Mouse (Mus musculus) forebrain, embryonic 11.5 days (tissue): Measurements from ENCODE around the gene Sobp. TPM values are rescaled to one million over a fixed set of nuclear protein-coding genes. Genes with fewer than 3 reads are reported as not detected.

Experiments
- ATAC-seq: fragments of 200-750 bp; cut with Nextera tagmentation; replicated peaks from 2 replicates; pipeline ENCODE4 v1.8.0; 2017; ENCODE audit warnings: moderate TSS enrichment; ENCODE audit not compliant: low FRiP score
- DNase-seq: peaks from one replicate; pipeline ENCODE4 v3.0.0-alpha.2; 2017; ENCODE audit warnings: low spot score
- H3K27ac ChIP-seq: fragments of 300-500 bp; sonication (generic); 2 replicates; pipeline ENCODE4 v1.5.1; 2014; ENCODE audit warnings: low read depth, low read length
- H3K27me3 ChIP-seq: fragments of 300-500 bp; sonication (generic); 2 replicates; pipeline ENCODE4 v1.6.1; 2014; ENCODE audit warnings: mild to moderate bottlenecking, low read length, mixed read lengths; ENCODE audit not compliant: control insufficient read depth, insufficient read depth
- H3K36me3 ChIP-seq: fragments of 300-500 bp; sonication (generic); 2 replicates; pipeline ENCODE4 v1.6.1; 2014; ENCODE audit warnings: mild to moderate bottlenecking, low read length, moderate library complexity, mixed read lengths; ENCODE audit not compliant: control insufficient read depth, insufficient read depth
- H3K4me1 ChIP-seq: fragments of 300-500 bp; sonication (generic); replicated peaks from 2 replicates; pipeline ENCODE4 v1.6.1; 2014; ENCODE audit warnings: low read length, mixed read lengths; ENCODE audit not compliant: control insufficient read depth, insufficient read depth
- H3K4me2 ChIP-seq: fragments of 300-500 bp; sonication (generic); 2 replicates; pipeline ENCODE4 v1.6.1; 2014; ENCODE audit warnings: low read depth, mild to moderate bottlenecking, low read length, moderate library complexity, mixed read lengths; ENCODE audit not compliant: severe bottlenecking
- H3K4me3 ChIP-seq: fragments of 300-500 bp; sonication (generic); 2 replicates; pipeline ENCODE4 v1.5.1; 2014; ENCODE audit warnings: low read depth, low read length
- H3K9ac ChIP-seq: fragments of 300-500 bp; sonication (generic); 2 replicates; pipeline ENCODE4 v1.6.1; 2014; ENCODE audit warnings: low read length
- H3K9me3 ChIP-seq: fragments of 300-500 bp; sonication (generic); 2 replicates; pipeline ENCODE4 v1.6.1; 2016; ENCODE audit warnings: low read length, mixed read lengths; ENCODE audit not compliant: control insufficient read depth
- WGBS: fragments of 180-500 bp; shearing (Covaris S2); extraction: QIAGEN DNeasy Blood & Tissue Kit; methylation state at CpG from one replicate; pipeline ENCODE4 v1.1.7; 2014; 5-methylcytosine and 5-hydroxymethylcytosine counted together
- polyA plus RNA-seq: library from polyadenylated mRNA; unstranded; fragments of >200 nt; fragmentation: Nextera tagmentation; extraction: Ambion mirVana; gene quantifications from 2 replicates; pipeline ENCODE4 v1.2.1, GENCODE M21; 2014

Sobp gene
- polyA plus RNA-seq, 1 experiment from 2014 or later = 5.5 TPM

DNA sequence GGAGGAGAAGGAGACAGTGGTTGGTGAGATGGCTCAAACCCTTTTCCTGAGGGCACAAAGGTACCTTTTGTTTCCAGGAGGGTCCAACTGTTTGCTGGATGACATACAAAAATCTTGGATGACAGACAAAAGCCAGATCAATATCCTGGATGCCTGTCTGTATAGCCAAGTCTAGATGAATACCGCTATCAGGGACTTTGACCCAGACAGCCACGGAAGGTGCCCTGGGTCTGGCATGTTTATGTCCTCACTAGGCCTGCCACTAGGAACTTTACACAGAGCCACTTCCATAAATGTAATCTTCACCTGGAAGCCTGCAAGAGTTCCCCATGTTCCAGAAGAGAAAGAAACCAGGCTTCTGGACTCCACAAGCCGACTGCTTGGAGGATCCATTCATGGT is 172.9 kb downstream of the Sobp start:
- no peak overlapping the region for H3K4me2 ChIP-seq
- DNase-seq (no peak), ATAC-seq (no peak)
- WGBS = 84% methylated on average over 3 of the region's 3 CpGs
- no peak overlapping the region for H3K27ac ChIP-seq
- H3K36me3 ChIP-seq = no peaks in the 10 kb centered on the region
- H3K27me3 ChIP-seq = no peaks in the 10 kb centered on the region
- H3K9ac ChIP-seq = no peak overlapping the region
- no peak overlapping the region for H3K4me3 ChIP-seq
- peaks cover 6% of the 10 kb centered on the region; the same call in 1 of the 2 replicates for H3K4me1 ChIP-seq
- no peaks in the 10 kb centered on the region for H3K9me3 ChIP-seq

DNA sequence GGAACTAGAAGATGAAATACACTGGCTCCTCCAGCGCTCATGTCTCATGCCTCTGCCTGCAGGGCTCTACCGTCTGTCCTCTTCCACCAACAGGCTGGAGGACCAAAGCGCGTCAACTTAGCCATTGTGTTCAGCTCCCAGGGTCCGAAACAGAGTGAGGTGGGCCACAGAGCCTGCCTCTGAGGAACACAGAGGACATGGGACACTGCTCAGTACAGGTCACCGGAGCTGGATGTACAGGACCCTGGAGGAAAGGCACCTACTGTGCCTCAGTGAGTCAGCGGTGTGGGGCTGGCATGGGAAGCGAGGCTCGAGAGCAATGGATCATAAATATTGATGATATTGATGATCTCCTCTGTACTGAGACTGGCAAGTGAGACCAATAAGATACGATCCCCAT is 175.0 kb downstream of the Sobp start:
- DNase-seq (no peak), ATAC-seq (no peak)
- Histone ChIP-seq H3K9ac (no peak overlapping the region), H3K9me3 (no peaks in the 10 kb centered on the region), H3K36me3 (no peaks in the 10 kb centered on the region), H3K4me3 (no peak overlapping the region), H3K4me2 (no peak overlapping the region), H3K27ac (no peak overlapping the region), H3K4me1 (peaks cover 9% of the 10 kb centered on the region; the same call in 1 of the 2 replicates), H3K27me3 (no peaks in the 10 kb centered on the region)
- WGBS = 93% methylated on average over 10 of the region's 10 CpGs

DNA sequence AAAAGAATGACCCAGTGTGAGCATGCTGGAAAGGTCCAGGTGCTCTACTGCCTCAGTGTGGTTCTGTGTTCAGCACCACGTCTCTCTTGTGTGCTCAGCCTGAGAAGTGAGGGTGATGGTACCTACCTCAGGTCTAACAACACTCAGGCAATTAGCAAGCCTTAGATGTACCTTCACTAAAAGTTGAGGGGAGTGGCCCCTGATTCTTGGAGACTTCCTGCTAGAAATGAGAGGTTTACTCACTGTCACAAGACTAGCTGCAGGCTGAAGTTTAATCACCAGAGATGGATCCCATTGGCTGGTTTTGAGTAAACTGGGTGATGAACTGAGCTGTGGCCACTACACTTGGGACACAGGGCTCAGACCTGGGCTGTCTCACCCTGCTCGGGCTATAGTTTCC is 177.1 kb downstream of the Sobp start:
- Histone ChIP-seq H3K9me3 (no peaks in the 10 kb centered on the region), H3K4me1 (peaks cover 7% of the 10 kb centered on the region; the same call in 1 of the 2 replicates), H3K27ac (no peak overlapping the region), H3K4me3 (no peak overlapping the region), H3K4me2 (no peak overlapping the region), H3K9ac (no peak overlapping the region), H3K27me3 (no peaks in the 10 kb centered on the region), H3K36me3 (no peaks in the 10 kb centered on the region)
- no peak for ATAC-seq
- 82% methylated on average over 2 of the region's 2 CpGs for whole genome bisulfite sequencing
- DNase-seq = no peak

DNA sequence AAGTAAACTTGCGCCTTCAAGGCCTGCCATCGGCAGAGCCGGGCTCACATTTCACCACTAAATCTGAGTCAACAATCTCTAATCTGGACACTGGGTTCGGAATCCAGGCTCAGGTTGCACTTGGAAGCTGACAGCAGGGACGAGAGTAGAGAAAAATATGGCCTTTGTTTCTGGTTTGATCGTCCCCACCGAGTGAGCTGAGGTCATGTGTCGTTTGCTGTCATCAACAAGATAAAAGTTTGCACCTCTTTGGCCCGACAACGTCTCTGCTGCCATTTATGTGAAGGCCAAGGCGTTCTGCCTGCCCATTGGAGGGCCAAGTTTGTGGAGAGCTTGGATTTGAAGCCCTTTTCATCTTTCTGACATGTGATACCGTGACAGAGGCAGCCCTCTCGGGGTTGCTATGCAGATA is 178.8 kb downstream of the Sobp start:
- WGBS = 66% methylated on average over 13 of the region's 13 CpGs
- no peaks in the 10 kb centered on the region for H3K27me3 ChIP-seq

DNA sequence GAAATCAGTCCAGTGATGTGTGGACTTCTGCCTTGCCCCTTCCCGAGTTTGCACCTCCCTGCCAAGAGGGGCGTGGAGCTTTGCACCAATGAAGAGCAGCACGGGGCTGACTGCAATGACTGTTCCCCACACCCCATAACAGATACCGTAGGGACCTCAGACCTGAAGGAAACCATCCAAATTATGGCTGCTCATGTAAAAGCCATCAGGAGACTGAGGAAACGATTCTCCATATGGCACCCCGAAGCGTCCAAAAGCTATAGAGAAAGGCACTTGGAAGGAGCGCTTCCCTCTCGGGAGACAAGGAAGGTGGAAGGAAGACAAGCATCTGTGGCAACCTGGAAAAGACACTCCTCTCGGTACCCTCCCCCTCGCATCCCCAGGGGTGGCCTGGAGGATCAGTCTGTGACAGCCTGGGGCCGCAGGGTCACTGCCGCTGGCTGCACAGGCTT is 180.0 kb downstream of the Sobp start:
- 34% methylated on average over 13 of the region's 13 CpGs for WGBS
- ATAC-seq = no peak

More for the DNA sequence above, 178.8 kb downstream of the Sobp start:
- Histone ChIP-seq H3K4me3 (no peak overlapping the region), H3K4me1 (peaks cover 5% of the 10 kb centered on the region; the same call in 1 of the 2 replicates), H3K9me3 (no peaks in the 10 kb centered on the region), H3K9ac (no peak overlapping the region), H3K4me2 (no peak overlapping the region), H3K27ac (no peak overlapping the region), H3K36me3 (no peaks in the 10 kb centered on the region)
- no peak for DNase-seq
- no peak for ATAC-seq

DNA sequence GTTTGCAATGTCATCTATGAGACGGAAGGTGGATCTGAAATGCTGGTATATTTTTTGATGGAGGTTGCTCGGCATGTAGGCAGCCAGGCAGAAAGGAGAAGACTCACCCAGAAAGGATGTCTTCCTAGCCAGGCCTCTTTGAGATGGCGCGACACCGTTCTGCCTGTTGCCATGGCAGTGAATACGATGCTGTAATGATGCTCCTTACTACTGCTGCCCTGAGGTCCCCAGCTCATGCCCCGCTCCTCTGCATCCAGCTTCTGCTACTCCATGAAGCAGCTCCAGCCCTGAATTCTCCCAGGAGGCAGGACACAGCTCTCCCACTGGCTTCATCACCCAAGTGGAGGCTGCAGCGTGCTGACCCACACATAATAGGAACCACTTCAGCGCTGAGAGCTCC is 183.3 kb downstream of the Sobp start:
- Histone ChIP-seq H3K9me3 (no peaks in the 10 kb centered on the region), H3K9ac (no peak overlapping the region), H3K4me1 (peaks cover 6% of the 10 kb centered on the region; the same call in 1 of the 2 replicates), H3K27me3 (no peaks in the 10 kb centered on the region; the same call in 1 of the 2 replicates), H3K4me2 (no peak overlapping the region), H3K4me3 (no peak overlapping the region), H3K36me3 (no peaks in the 10 kb centered on the region), H3K27ac (no peak overlapping the region)
- WGBS = 73% methylated on average over 9 of the region's 9 CpGs
- DNase-seq (no peak), ATAC-seq (no peak)

More for the DNA sequence above, 180.0 kb downstream of the Sobp start:
- no peak for DNase-seq
- H3K27ac ChIP-seq = no peak overlapping the region
- no peaks in the 10 kb centered on the region for H3K27me3 ChIP-seq
- no peak overlapping the region for H3K4me2 ChIP-seq
- H3K4me3 ChIP-seq = no peak overlapping the region
- no peak overlapping the region; the same call in 1 of the 2 replicates for H3K9ac ChIP-seq
- H3K36me3 ChIP-seq = no peaks in the 10 kb centered on the region
- peaks cover 5% of the 10 kb centered on the region; the same call in 1 of the 2 replicates for H3K4me1 ChIP-seq
- no peaks in the 10 kb centered on the region for H3K9me3 ChIP-seq

DNA sequence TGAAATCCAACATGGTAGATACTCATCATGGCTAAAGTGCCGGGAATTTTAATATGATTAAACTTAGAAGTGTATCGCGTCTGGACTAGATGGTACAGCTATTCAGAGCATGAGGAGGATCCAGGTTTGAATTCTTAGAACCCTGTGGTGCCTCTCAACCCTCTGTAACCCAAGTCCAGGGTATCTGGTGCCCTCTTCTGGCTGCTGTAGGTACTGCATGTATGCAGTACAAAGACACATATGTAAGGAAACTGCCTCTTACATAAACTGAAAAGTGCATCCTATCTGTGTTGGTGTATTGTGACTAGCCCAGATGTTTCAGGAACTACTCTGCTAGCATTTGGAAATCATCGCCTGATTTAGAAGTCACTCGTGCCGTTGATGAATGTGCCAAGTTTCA is 184.4 kb downstream of the Sobp start:
- Histone ChIP-seq H3K36me3 (no peaks in the 10 kb centered on the region), H3K27me3 (no peaks in the 10 kb centered on the region; the same call in 1 of the 2 replicates), H3K27ac (no peak overlapping the region), H3K4me1 (peaks cover 6% of the 10 kb centered on the region; the same call in 1 of the 2 replicates), H3K9ac (no peak overlapping the region), H3K9me3 (no peaks in the 10 kb centered on the region), H3K4me3 (no peak overlapping the region), H3K4me2 (no peak overlapping the region)
- WGBS = 32% methylated on average over 6 of the region's 6 CpGs
- DNase-seq = peak; percentile 91
- ATAC-seq = no peak

DNA sequence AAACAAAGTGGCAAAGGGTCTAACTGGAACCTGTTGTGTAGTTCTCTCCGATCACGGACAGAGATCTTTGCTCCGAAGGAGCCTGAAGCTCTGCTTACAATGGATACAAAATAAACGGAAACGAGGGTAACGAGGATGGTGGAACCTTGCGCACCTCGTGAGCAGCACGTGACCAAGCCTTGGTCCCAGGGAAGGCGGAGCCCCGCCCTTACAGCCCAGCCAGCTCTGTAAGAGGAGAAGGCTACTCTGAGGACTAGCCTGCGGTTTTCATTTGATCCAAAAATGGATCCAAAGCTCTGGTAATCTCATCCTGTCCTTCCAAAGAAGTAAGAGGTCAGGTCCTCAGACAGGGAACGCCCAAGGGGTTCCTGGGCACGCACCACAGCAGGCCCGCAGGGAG is 185.7 kb downstream of the Sobp start:
- no peak for ATAC-seq

DNA sequence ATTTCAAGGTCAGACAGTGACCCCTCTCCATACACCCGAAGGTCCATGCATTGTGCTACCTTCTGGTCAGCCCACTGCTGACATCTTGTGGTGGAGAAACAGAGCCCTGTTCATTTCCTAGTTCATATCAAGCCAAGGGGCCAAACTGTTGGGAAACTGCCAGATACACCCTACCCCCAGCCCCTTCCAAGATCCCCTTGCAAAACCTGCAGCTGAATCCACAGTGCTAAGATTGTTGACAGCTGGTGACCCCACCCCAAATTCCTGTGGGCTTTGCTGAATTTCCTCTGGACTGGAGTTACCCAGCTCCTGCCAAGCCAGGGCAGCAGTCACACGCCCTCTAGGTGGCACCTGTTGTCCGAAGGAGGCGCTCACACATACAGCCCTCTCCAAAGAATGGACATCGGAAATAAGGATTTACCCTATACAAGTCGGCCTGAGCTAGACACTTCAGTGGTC is 186.7 kb downstream of the Sobp start:
- DNase-seq (peak; percentile 56), ATAC-seq (peak; percentile 70)
- H3K4me1 ChIP-seq = 0 out of 2 replicates have a peak, but pooled peaks cover 1% of the 10 kb centered on the region
- H3K4me3 ChIP-seq = no peak overlapping the region
- H3K9me3 ChIP-seq = no peaks in the 10 kb centered on the region
- WGBS = 21% methylated on average over 6 of the region's 6 CpGs
- H3K36me3 ChIP-seq = no peaks in the 10 kb centered on the region
- H3K27ac ChIP-seq = no peak overlapping the region
- H3K27me3 ChIP-seq = no peaks in the 10 kb centered on the region; the same call in 1 of the 2 replicates
- no peak overlapping the region for H3K4me2 ChIP-seq
- no peak overlapping the region for H3K9ac ChIP-seq

More for the DNA sequence above, 185.7 kb downstream of the Sobp start:
- 0 out of 2 replicates have a peak, but pooled peaks cover 1% of the 10 kb centered on the region for H3K4me1 ChIP-seq
- WGBS = 54% methylated on average over 15 of the region's 15 CpGs
- no peaks in the 10 kb centered on the region for H3K36me3 ChIP-seq
- DNase-seq = no peak
- H3K9ac ChIP-seq = no peak overlapping the region
- no peak overlapping the region for H3K4me3 ChIP-seq
- no peak overlapping the region for H3K4me2 ChIP-seq
- no peaks in the 10 kb centered on the region; the same call in 1 of the 2 replicates for H3K27me3 ChIP-seq
- no peak overlapping the region for H3K27ac ChIP-seq
- no peaks in the 10 kb centered on the region for H3K9me3 ChIP-seq
